Mouse (Mus musculus) hindbrain, embryonic 11.5 days (tissue): ENCODE data around the gene Kat14. TPM values are rescaled to one million over a fixed set of nuclear protein-coding genes. Genes with fewer than 3 reads are reported as not detected.

Source experiments
- ATAC-seq: fragments of 200-750 bp; cut with Nextera tagmentation; 2 replicates; pipeline ENCODE4 v1.8.0; 2017; ENCODE audit warnings: mild to moderate bottlenecking, moderate TSS enrichment, moderate library complexity; ENCODE audit not compliant: low FRiP score
- DNase-seq: peaks from one replicate; pipeline ENCODE4 v3.0.0-alpha.2; 2015; ENCODE audit warnings: low spot score
- H3K27ac ChIP-seq: fragments of 300-500 bp; sonication (generic); 2 replicates; pipeline ENCODE4 v1.5.1; 2014; ENCODE audit warnings: mild to moderate bottlenecking, low read depth, low read length
- H3K27me3 ChIP-seq: fragments of 300-500 bp; sonication (generic); 2 replicates; pipeline ENCODE4 v1.6.1; 2014; ENCODE audit warnings: mild to moderate bottlenecking, low read length, moderate library complexity, mixed read lengths; ENCODE audit not compliant: control insufficient read depth, insufficient read depth
- H3K36me3 ChIP-seq: fragments of 300-500 bp; sonication (generic); 2 replicates; pipeline ENCODE4 v1.6.1; 2014; ENCODE audit warnings: mild to moderate bottlenecking, low read length, moderate library complexity, mixed read lengths; ENCODE audit not compliant: control insufficient read depth, insufficient read depth
- H3K4me1 ChIP-seq: fragments of 300-500 bp; sonication (generic); replicated peaks from 2 replicates; pipeline ENCODE4 v1.6.1; 2014; ENCODE audit warnings: low read length, mixed read lengths; ENCODE audit not compliant: control insufficient read depth, insufficient read depth
- H3K4me2 ChIP-seq: fragments of 300-500 bp; sonication (generic); replicated peaks from 2 replicates; pipeline ENCODE4 v1.6.1; 2014; ENCODE audit warnings: mild to moderate bottlenecking, low read depth, low read length
- H3K4me3 ChIP-seq: fragments of 300-500 bp; sonication (generic); 2 replicates; pipeline ENCODE4 v1.5.1; 2014; ENCODE audit warnings: low read depth, low read length
- H3K9ac ChIP-seq: fragments of 300-500 bp; sonication (generic); 2 replicates; pipeline ENCODE4 v1.6.1; 2014; ENCODE audit warnings: low read depth, low read length
- H3K9me3 ChIP-seq: fragments of 300-500 bp; sonication (generic); 2 replicates; pipeline ENCODE4 v1.6.1; 2016; ENCODE audit warnings: low read length; ENCODE audit not compliant: control insufficient read depth
- WGBS: fragments of 180-500 bp; shearing (Covaris S2); extraction: QIAGEN DNeasy Blood & Tissue Kit; methylation state at CpG from one replicate; pipeline ENCODE4 v1.1.7; 2014; 5-methylcytosine and 5-hydroxymethylcytosine counted together
- polyA plus RNA-seq: library from polyadenylated mRNA; unstranded; fragments of >200 nt; fragmentation: Nextera tagmentation; extraction: Ambion mirVana; gene quantifications from 2 replicates; pipeline ENCODE4 v1.2.1, GENCODE M21; 2014

Kat14 gene
- polyA plus RNA-seq, 1 experiment from 2014 or later = 30.8 TPM

GRCm38 (mm10) chr2:144400659-144401058 lies 31.9 kb downstream of the Kat14 start:
- no peak overlapping the region for H3K9ac ChIP-seq
- H3K27ac ChIP-seq = no peak overlapping the region
- H3K36me3 ChIP-seq = no peaks in the 10 kb centered on the region; the same call in 1 of the 2 replicates
- no peaks in the 10 kb centered on the region for H3K9me3 ChIP-seq
- ATAC-seq (no peak), DNase-seq (no peak)
- no peaks in the 10 kb centered on the region for H3K27me3 ChIP-seq
- no peak overlapping the region for H3K4me3 ChIP-seq
- H3K4me1 ChIP-seq = no peaks in the 10 kb centered on the region
- 88% methylated on average over 6 of the region's 6 CpGs for WGBS
- no peak overlapping the region for H3K4me2 ChIP-seq

DNA sequence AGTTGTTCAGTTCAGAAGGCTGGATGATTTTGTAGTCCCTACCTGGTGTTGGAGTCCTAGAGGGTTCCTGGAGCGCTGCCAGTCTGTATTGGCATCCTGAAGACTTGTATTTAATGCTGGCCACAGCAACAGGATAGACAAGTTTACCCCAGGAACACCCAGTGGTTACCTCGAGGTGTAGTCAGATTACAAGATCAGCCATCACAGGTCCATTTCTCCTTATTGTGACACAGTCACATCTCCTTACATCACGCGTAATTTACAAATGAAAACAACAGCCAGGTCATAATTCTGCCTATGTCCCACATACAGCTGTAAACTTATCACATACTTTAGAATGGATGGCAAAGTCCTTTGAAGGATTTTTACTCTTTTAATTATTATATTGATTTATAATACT lies 40.3 kb downstream of the Kat14 start:
- H3K9ac ChIP-seq = no peak overlapping the region
- ATAC-seq = no peak
- DNase-seq = no peak
- H3K36me3 ChIP-seq = peaks cover 15% of the 10 kb centered on the region; the same call in 1 of the 2 replicates
- no peak overlapping the region for H3K27ac ChIP-seq
- H3K4me1 ChIP-seq = no peaks in the 10 kb centered on the region
- no peak overlapping the region for H3K4me3 ChIP-seq
- H3K4me2 ChIP-seq = no peak overlapping the region
- no peaks in the 10 kb centered on the region for H3K9me3 ChIP-seq
- H3K27me3 ChIP-seq = no peaks in the 10 kb centered on the region
- WGBS = 92% methylated on average over 4 of the region's 4 CpGs

DNA sequence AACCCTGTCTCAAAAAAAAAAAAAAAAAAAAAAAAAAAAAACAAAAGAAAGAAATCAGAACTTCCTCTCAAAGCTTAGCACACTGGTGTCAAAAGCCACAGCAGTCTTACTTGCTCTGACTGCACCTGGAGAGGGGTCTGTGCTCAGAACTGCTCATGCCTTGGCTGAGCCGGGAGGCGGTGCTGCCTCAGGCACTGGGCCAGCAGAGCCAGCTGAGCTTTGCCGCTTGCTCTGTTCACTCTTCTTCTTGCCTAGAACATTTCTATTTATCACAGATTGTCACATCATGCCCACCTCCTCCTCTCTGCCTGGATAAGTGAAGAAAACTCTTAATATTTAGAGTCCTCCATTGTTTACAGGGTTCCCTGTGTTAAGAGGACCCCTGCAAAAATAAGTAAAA lies 41.8 kb downstream of the Kat14 start:
- peaks cover 15% of the 10 kb centered on the region; the same call in 1 of the 2 replicates for H3K36me3 ChIP-seq
- no peaks in the 10 kb centered on the region for H3K9me3 ChIP-seq
- no peak overlapping the region for H3K4me2 ChIP-seq
- H3K4me1 ChIP-seq = no peaks in the 10 kb centered on the region
- no peak overlapping the region for H3K9ac ChIP-seq
- no peaks in the 10 kb centered on the region for H3K27me3 ChIP-seq
- DNase-seq (no peak), ATAC-seq (no peak)
- H3K4me3 ChIP-seq = no peak overlapping the region
- no peak overlapping the region for H3K27ac ChIP-seq
- 92% methylated on average over 3 of the region's 3 CpGs for WGBS

DNA sequence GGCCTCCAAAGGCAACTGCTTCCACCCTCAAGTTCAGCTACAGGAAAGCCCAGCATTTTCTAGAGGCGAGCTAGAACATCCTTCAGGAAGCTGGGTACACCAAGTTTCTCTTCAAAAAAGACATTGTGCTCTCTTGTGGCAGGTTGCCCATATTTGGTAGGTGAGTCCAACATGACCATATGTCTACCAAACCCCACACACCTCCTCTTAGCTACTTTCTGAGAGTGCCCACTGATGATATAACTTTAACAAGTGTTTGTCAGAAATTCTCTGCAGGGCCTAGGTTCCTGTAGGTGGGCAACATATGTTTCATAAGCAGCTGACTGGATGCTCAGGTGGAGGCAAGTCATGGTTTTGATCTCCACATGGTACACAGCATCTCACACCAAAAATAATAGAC lies 45.9 kb downstream of the Kat14 start:
- WGBS = 88% methylated on average over 1 of the region's 1 CpGs
- H3K4me1 ChIP-seq = no peaks in the 10 kb centered on the region
- H3K4me3 ChIP-seq = no peak overlapping the region
- no peak overlapping the region for H3K27ac ChIP-seq
- H3K36me3 ChIP-seq = no peaks in the 10 kb centered on the region
- no peaks in the 10 kb centered on the region for H3K27me3 ChIP-seq
- no peak for DNase-seq
- ATAC-seq = no peak
- no peak overlapping the region for H3K9ac ChIP-seq
- no peak overlapping the region for H3K4me2 ChIP-seq
- no peaks in the 10 kb centered on the region for H3K9me3 ChIP-seq

- 46% methylated on average over 8 of the region's 8 CpGs for WGBS
- Histone ChIP-seq H3K36me3 (no peaks in the 10 kb centered on the region), H3K4me1 (no peaks in the 10 kb centered on the region), H3K9me3 (no peaks in the 10 kb centered on the region), H3K27me3 (no peaks in the 10 kb centered on the region), H3K9ac (no peak overlapping the region), H3K4me2 (no peak overlapping the region), H3K4me3 (no peak overlapping the region), H3K27ac (no peak overlapping the region)
- ATAC-seq (no peak), DNase-seq (no peak)
Observed at GRCm38 (mm10) chr2:144416859-144417258, 48.1 kb downstream of the Kat14 start.

GRCm38 (mm10) chr2:144418062-144418461 lies 49.3 kb downstream of the Kat14 start:
- Histone ChIP-seq H3K4me3 (no peak overlapping the region), H3K4me1 (no peaks in the 10 kb centered on the region), H3K9ac (no peak overlapping the region), H3K27ac (no peak overlapping the region), H3K27me3 (no peaks in the 10 kb centered on the region), H3K9me3 (no peaks in the 10 kb centered on the region), H3K4me2 (no peak overlapping the region), H3K36me3 (no peaks in the 10 kb centered on the region)
- no peak for DNase-seq
- no peak for ATAC-seq
- 34% methylated on average over 2 of the region's 2 CpGs for WGBS

GRCm38 (mm10) chr2:144422094-144422675 lies 53.4 kb downstream of the Kat14 start:
- 89% methylated on average over 10 of the region's 10 CpGs for WGBS
- Histone ChIP-seq H3K27me3 (no peaks in the 10 kb centered on the region), H3K9me3 (no peaks in the 10 kb centered on the region)

DNA sequence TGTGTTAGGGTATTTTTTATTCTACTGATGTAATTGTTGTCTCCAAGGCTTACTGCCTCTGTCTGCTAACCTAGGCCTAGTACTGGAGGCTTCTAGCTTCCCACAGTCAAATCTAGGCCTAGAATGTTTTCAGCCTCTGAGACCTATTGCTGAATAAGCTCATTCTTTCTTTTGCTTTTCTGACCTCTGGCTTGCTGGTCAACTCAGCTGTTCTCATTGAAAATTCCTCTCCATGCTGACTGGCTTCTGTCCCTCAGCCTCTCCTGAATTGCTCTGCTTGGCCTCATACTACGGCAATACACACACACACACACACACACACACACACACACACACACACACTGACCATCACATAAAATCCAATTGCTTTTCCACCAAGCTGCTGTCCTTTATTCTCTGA lies 57.0 kb downstream of the Kat14 start:
- Histone ChIP-seq H3K9ac (no peak overlapping the region), H3K27me3 (no peaks in the 10 kb centered on the region), H3K4me1 (no peaks in the 10 kb centered on the region), H3K4me3 (no peak overlapping the region), H3K27ac (no peak overlapping the region), H3K9me3 (no peaks in the 10 kb centered on the region), H3K4me2 (no peak overlapping the region), H3K36me3 (no peaks in the 10 kb centered on the region)
- DNase-seq = no peak
- no peak for ATAC-seq
- WGBS = 78% methylated on average over 1 of the region's 1 CpGs

More at GRCm38 (mm10) chr2:144422094-144422675, 53.4 kb downstream of the Kat14 start:
- Histone ChIP-seq H3K4me2 (no peak overlapping the region), H3K9ac (no peak overlapping the region), H3K4me3 (no peak overlapping the region), H3K27ac (no peak overlapping the region), H3K4me1 (no peaks in the 10 kb centered on the region), H3K36me3 (no peaks in the 10 kb centered on the region)
- ATAC-seq = no peak
- no peak for DNase-seq

DNA sequence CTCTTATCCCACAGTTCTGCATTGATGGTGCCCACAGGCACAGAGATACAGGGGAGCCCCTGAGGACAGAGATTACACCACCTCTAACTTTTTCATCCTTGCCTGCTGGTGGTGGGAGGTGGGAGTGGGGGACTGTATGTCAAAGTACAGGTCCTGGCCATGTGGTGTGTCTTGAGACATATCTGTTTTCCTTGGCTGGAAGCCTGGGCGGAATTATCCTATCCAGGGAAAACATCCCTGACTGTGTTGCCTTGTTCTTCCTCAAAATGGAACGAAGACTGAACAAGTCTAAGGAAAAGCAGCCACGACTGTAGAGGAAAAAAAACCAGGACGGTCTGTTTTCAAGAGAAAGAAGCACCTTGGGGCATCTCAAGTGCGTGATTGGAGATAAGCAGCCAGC lies 59.1 kb downstream of the Kat14 start:
- Histone ChIP-seq H3K27ac (no peak overlapping the region), H3K4me1 (no peaks in the 10 kb centered on the region), H3K9me3 (no peaks in the 10 kb centered on the region), H3K9ac (no peak overlapping the region), H3K4me3 (no peak overlapping the region), H3K4me2 (no peak overlapping the region), H3K27me3 (no peaks in the 10 kb centered on the region), H3K36me3 (no peaks in the 10 kb centered on the region)
- WGBS = 83% methylated on average over 5 of the region's 5 CpGs
- ATAC-seq (no peak), DNase-seq (no peak)
